Mouse (Mus musculus): ENCODE results near the gene Ptgr1. TPM values are rescaled to one million over a fixed set of nuclear protein-coding genes. Genes with fewer than 3 reads are reported as not detected.

The Ptgr1 gene
- polyA plus RNA-seq (2017; shearing (Covaris generic)): not detected

GRCm38 (mm10) chr4:58986540-58987190 lies at the start of gene Ptgr1:
Gene Ptgr1, minus strand, starts transcription at chr4:58987119.

GRCm38 (mm10) chr4:59034918-59035785 lies 48.2 kb upstream of the Ptgr1 start, which contains the start of gene Gng10:
Gene Gng10, plus strand, starts transcription at chr4:59035088.

GRCm38 (mm10) chr4:59002948-59003805 lies 16.3 kb upstream of the Ptgr1 start, which contains the start of gene Gm20503:
Gene Gm20503, plus strand, starts transcription at chr4:59003210.

GRCm38 (mm10) chr4:58994762-58995161 lies 7.8 kb upstream of the Ptgr1 start, which contains the start of gene Dnajc25:
Gene Dnajc25, plus strand, starts transcription at chr4:58995062.

GRCm38 (mm10) chr4:58943420-58944205 lies 43.3 kb downstream of the Ptgr1 start, which contains the start of gene Zkscan16:
Gene Zkscan16, plus strand, starts transcription at chr4:58943628.

Other genes with a start within 250 kb of the Ptgr1 start
- not detected for gene Olfr267, start 199.4 kb downstream of the Ptgr1 start, polyA plus RNA-seq (2017; shearing (Covaris generic))
- 67.7 TPM for gene Ecpas, start 74.4 kb downstream of the Ptgr1 start, polyA plus RNA-seq (2017; shearing (Covaris generic))
- not detected for gene Zkscan16, start 43.5 kb downstream of the Ptgr1 start, polyA plus RNA-seq (2017; shearing (Covaris generic))
- gene Dnajc25, start 7.9 kb upstream of the Ptgr1 start, polyA plus RNA-seq (2017; shearing (Covaris generic)): 4.0 TPM
- 2.3 TPM for gene Gm20503, start 16.1 kb upstream of the Ptgr1 start, polyA plus RNA-seq (2017; shearing (Covaris generic))
- 92.9 TPM for gene Gng10, start 48.0 kb upstream of the Ptgr1 start, polyA plus RNA-seq (2017; shearing (Covaris generic))
- gene AI481877, start 151.9 kb upstream of the Ptgr1 start, polyA plus RNA-seq (2017; shearing (Covaris generic)): not detected
- gene Ugcg, start 202.1 kb upstream of the Ptgr1 start, polyA plus RNA-seq (2017; shearing (Covaris generic)): 103 TPM

All from effector memory CD4-positive, alpha-beta T cell, adult 5 months (primary cell).